Mouse (Mus musculus): ENCODE data around the gene Cmtm5. TPM values are rescaled to one million over a fixed set of nuclear protein-coding genes. Genes with fewer than 3 reads are reported as not detected.
"Not testable (repeated sequence)": the region's sequence is repeated elsewhere in the genome, so short reads cannot be mapped to it uniquely, and the experiment has no call there.

Cmtm5 gene
- polyA plus RNA-seq, 1 experiment: 1.8 TPM

GRCm38 (mm10) chr14:54955481-54955880, 19.4 kb downstream of the Cmtm5 start:
- no peak for DNase-seq (ENCODE audit: low read depth, low spot score)
- WGBS: 74% methylated on average over 3 of the region's 3 CpGs

GRCm38 (mm10) chr14:54956533-54956932, 20.5 kb downstream of the Cmtm5 start:
- DNase-seq (ENCODE audit: low read depth, low spot score): no peak
- WGBS: 71% methylated on average over 9 of the region's 9 CpGs

DNA sequence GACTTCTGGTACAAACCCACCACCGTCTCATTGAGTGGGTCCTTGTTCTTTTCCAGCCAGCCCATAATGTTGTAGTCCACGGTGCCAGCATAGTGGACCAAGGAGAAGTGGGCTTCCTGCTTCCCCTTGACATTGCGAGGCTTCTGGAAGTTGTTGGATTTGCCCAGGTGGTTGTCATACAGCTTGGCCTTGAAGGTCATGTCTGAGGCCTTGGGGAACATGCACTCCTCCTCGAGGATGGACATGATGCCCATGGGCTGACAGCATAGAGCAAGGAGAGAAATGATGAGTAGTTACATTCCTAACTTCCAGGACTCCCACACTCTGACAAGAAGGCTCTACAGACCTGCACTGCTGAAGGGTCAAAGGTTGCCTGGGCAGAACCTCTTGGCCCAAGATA, 22.4 kb downstream of the Cmtm5 start:
- no peak for DNase-seq (ENCODE audit: low read depth, low spot score)
- 71% methylated on average over 4 of the region's 4 CpGs for WGBS

DNA sequence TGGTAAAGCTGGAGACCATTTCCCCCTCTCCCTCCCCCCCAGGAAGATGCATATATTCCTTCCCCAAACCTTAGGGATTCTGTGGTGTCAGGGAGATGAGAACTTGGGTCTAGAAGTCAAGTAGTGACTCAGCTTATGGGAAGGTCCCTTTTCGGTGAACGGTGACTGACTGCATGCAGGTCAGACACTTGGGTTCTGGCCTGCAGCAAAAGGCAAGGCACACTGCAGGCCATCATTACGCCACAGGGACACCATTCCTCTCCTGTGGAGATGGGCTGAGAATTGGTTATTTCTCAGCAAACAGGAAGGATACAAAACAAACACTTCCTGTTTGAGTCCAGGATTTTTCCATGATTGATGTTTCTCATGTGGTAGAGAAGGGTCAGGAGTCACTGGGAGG, 23.1 kb downstream of the Cmtm5 start:
- 87% methylated on average over 3 of the region's 3 CpGs for WGBS
- no peak for DNase-seq (ENCODE audit: low read depth, low spot score)

GRCm38 (mm10) chr14:54959853-54960613, 24.0 kb downstream of the Cmtm5 start:
- 87% methylated on average over 12 of the region's 12 CpGs for WGBS

DNA sequence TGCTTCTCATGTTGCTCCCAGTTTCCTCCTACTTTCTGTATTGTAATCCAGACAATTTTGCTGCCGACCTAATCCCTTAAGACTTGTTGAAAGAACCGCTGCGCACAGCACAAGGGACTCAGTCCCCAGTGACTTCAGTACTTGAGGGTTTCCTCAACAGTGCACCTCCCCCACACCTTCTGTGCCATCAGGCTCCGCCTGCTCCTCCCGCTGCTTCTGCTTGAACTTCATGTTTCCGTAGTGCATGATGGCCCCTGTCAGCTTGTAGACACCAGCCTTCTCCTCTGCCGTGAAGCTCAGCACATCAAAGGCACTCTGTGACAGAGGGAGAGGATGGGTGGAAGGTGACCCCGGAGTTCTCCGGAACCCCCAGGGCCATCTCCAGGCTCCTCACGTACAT, 24.7 kb downstream of the Cmtm5 start:
- 59% methylated on average over 10 of the region's 10 CpGs for WGBS

More at GRCm38 (mm10) chr14:54959853-54960613, 24.0 kb downstream of the Cmtm5 start:
- not testable (repeated sequence) for DNase-seq (ENCODE audit: low read depth, low spot score)

GRCm38 (mm10) chr14:54961487-54961886, 25.4 kb downstream of the Cmtm5 start:
- 71% methylated on average over 5 of the region's 5 CpGs for WGBS
- no peak for DNase-seq (ENCODE audit: low read depth, low spot score)

More for the DNA sequence above, 24.7 kb downstream of the Cmtm5 start:
- DNase-seq (ENCODE audit: low read depth, low spot score): no peak

DNA sequence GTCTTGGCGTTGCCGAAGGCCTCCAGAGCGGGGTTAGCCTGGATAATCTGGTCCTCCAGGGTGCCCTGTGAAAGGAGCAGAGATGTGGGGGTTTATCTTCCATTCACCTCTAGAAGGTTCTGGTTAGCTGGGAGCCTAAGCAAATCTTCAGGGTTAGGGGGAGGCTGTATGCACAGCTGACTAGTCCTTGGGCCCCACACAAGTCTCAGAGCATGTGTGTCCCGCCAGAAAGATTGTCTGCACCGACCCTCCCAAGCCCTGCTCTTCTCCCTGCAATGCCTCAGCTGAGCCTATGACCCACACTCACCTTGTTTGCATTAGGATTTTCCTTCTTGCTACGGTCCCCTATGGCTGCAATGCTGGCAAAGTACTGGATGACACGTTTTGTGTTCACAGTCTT, 26.7 kb downstream of the Cmtm5 start:
- WGBS: 72% methylated on average over 7 of the region's 7 CpGs

GRCm38 (mm10) chr14:54963727-54964126, 27.7 kb downstream of the Cmtm5 start:
- WGBS: 84% methylated on average over 11 of the region's 11 CpGs
- DNase-seq (ENCODE audit: low read depth, low spot score): no peak

More for the DNA sequence above, 26.7 kb downstream of the Cmtm5 start:
- DNase-seq (ENCODE audit: low read depth, low spot score): no peak

- no peak for DNase-seq (ENCODE audit: low read depth, low spot score)
- WGBS: 73% methylated on average over 15 of the region's 15 CpGs
Observed at GRCm38 (mm10) chr14:54965044-54965443, 29.0 kb downstream of the Cmtm5 start.

- WGBS: 47% methylated on average over 6 of the region's 6 CpGs
- DNase-seq (ENCODE audit: low read depth, low spot score): no peak
Observed at GRCm38 (mm10) chr14:54965631-54966030, 29.6 kb downstream of the Cmtm5 start.

GRCm38 (mm10) chr14:54966320-54966977, 30.4 kb downstream of the Cmtm5 start, which contains the start of gene Myh6:
TSS of gene Myh6 (minus strand) at chr14:54966927.
- no peak for DNase-seq (ENCODE audit: low read depth, low spot score)
- 75% methylated on average over 7 of the region's 7 CpGs for WGBS

DNA sequence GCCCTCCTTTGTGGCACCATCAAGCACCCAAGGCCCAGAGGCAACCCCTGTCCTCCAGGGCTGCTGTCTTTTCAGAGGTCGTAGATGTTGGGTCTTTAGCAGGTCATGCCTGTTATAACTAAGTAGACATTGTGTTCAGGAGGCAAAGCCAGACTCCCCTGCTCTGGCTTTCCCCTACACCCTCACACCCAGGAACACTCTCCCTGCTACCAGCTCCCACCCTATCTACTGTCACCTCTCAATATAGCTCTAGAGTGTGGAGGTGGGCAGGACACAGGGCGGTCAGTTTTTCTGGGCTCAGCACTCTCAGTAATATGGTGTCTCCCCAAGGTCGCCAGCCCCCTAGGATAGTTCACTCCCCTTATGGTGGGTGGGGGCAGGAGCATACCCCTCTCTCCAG, 31.8 kb downstream of the Cmtm5 start:
- 88% methylated on average over 3 of the region's 3 CpGs for WGBS

DNA sequence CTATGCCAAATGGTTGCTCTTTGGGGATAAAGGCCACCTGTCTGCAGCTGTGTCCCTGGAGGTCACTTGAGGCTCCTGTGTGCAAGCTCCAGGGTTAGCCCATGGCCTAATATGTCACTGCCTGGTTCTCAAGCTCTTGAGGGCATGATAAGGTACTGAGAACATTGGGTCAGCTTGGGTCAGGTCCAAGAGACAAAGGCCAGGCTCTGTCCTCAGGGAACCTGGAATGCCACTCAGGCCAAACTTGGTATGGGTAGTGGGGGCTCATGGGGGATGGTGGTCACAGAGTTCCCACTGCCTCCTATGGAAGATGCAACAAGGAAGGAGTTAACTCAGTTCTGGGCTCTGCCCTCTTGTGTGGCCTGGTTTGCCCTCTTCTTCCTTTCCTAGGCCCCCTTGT, 32.3 kb downstream of the Cmtm5 start:
- no peak for DNase-seq (ENCODE audit: low read depth, low spot score)

More for the DNA sequence above, 31.8 kb downstream of the Cmtm5 start:
- DNase-seq (ENCODE audit: low read depth, low spot score): no peak

DNA sequence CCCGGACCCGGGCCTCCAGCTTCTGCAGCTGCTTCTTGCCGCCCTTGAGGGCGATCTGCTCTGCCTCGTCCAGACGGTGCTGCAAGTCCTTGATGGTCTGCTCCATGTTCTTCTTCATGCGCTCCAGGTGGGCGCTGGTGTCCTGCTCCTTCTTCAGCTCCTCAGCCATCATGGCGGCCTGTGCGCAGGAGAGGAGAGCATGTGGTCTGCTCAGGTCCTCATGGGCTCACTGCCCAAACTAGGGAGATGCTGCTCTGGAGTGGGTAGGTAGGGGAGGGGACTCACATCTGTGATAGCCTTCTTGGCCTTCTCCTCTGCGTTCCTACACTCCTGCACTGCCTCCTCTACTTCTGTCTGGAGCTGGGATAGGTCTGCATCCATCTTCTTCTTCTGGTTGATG, 36.7 kb downstream of the Cmtm5 start:
- 88% methylated on average over 11 of the region's 11 CpGs for WGBS
- DNase-seq (ENCODE audit: low read depth, low spot score): not testable (repeated sequence)

DNA sequence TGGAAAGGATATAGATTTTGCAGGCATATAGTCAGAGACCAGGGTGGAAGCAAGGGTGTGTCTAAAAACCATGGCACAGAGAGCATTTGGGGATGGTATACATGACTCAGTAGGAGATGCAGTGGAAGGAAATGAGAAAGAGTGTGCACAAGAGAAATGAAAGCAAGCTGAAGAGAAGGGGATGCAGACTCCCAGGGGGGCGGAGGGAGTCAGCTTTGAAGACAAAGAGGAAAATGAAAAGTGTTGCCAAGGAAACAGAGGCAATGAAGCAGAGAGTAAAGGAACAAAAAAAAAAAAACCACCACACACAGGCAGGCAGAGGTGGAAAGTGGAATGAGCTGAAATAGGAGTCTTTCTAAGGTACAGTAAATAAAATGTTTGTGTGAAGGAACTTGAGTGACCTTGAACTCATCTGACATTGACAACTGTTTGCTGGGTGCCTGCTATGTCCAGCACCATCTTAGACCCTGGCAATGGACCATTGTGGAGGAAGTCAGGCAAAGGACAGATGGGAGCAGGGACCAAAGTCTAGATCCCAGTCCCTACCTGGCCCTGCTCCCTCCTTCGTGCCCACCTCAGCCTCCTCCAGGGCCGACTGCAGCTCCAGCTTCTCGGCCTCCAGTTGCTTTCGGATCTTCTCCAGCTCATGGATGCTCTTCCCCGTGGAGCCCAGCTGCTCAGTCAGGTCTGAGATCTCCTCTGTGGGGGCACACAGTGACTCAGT, 38.2 kb downstream of the Cmtm5 start:
- 89% methylated on average over 6 of the region's 6 CpGs for WGBS
- DNase-seq (ENCODE audit: low read depth, low spot score): no peak

GRCm38 (mm10) chr14:54976633-54977032, 40.6 kb downstream of the Cmtm5 start, which contains the start of gene Gm17428:
TSS of gene Gm17428 (plus strand) at chr14:54976933.
- no peak for DNase-seq (ENCODE audit: low read depth, low spot score)
- 56% methylated on average over 1 of the region's 1 CpGs for WGBS

DNA sequence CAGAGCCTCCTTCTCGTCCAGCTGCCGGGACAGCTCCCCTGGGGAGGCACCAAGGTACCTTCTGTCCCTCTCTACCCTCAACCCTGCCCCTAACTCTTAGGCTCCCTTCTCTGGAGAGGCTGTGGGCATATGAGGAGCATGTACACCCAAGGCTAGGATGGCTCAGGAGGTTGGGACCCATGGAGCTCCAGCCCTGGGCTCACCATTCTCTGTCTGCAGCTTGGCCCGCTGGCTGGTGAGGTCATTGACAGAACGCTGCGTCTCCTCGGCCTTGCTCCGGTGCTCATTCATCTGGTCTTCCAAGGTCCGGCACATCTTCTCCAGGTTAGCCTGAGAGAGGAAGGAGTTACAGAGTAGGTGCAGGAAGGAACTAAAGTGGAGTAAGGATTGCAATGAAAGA, 42.6 kb downstream of the Cmtm5 start:
- WGBS: 88% methylated on average over 8 of the region's 8 CpGs
- DNase-seq (ENCODE audit: low read depth, low spot score): no peak

GRCm38 (mm10) chr14:54981934-54982333, 45.9 kb downstream of the Cmtm5 start:
- 96% methylated on average over 7 of the region's 7 CpGs for WGBS

DNA sequence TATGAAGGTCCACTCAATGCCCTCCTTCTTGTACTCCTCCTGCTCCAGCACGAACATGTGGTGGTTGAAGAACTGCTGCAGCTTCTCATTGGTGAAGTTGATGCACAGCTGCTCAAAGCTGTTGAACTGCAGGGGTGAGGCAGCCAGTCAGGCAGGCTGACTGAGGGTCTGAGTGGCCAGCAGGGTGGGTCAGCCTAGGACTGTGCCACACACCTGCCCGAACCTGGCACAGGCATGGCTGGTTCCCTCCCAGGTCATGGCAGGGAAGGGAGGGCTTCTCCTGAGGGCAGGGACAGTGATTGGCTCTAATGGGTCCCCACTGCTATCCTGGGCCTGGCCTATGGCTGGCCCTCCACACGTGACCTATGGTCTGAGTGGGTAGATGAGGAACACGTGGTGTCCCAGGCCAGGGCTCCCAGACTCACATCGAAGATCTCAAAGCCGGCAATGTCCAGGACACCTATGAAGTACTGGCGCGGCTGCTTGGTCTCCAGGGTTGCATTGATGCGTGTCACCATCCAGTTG, 52.4 kb downstream of the Cmtm5 start:
- not testable (repeated sequence) for DNase-seq (ENCODE audit: low read depth, low spot score)
- WGBS: 81% methylated on average over 9 of the region's 9 CpGs

More at GRCm38 (mm10) chr14:54981934-54982333, 45.9 kb downstream of the Cmtm5 start:
- no peak for DNase-seq (ENCODE audit: low read depth, low spot score)

All from large intestine, adult 2 months (tissue).